Mouse (Mus musculus) heart, adult 2 months (tissue): ENCODE results near the gene Mlh3. TPM values are rescaled to one million over a fixed set of nuclear protein-coding genes. Genes with fewer than 3 reads are reported as not detected.
"Not testable (repeated sequence)": the region's sequence is repeated elsewhere in the genome, so short reads cannot be mapped to it uniquely, and the experiment has no call there.

Experiments used
- DNase-seq, 2 experiments: peaks; one replicate each; pipeline ENCODE4 v3.0.0; 2021
- H3K27ac ChIP-seq: fragments of 200-600 bp; 2 replicates; pipeline ENCODE4 v1.8.1; 2022
- H3K27me3 ChIP-seq: fragments of 200-500 bp; 2 replicates; pipeline ENCODE4 v1.6.1; 2012; ENCODE audit warnings: mild to moderate bottlenecking, low read length, inconsistent platforms, mixed read lengths; ENCODE audit not compliant: control insufficient read depth, insufficient read depth
- H3K36me3 ChIP-seq: fragments of 200-500 bp; 2 replicates; pipeline ENCODE4 v1.6.1; 2012; ENCODE audit warnings: low read length, inconsistent platforms; ENCODE audit not compliant: control insufficient read depth, insufficient read depth
- H3K4me1 ChIP-seq: fragments of 200-500 bp; 2 replicates; pipeline ENCODE4 v1.6.1; 2011; ENCODE audit warnings: low read length; ENCODE audit not compliant: control insufficient read depth, insufficient read depth
- H3K4me3 ChIP-seq: fragments of 200-600 bp; 2 replicates; pipeline ENCODE4 v1.8.1; 2022
- H3K79me2 ChIP-seq: fragments of 200-500 bp; replicated peaks from 2 replicates; pipeline ENCODE4 v1.6.1; 2012; ENCODE audit warnings: mild to moderate bottlenecking, inconsistent platforms, low read length, moderate library complexity, mixed read lengths; ENCODE audit not compliant: control insufficient read depth, insufficient read depth
- H3K9ac ChIP-seq: fragments of 200-500 bp; 2 replicates; pipeline ENCODE4 v1.6.1; 2012; ENCODE audit warnings: low read depth, mild to moderate bottlenecking, control low read depth, inconsistent platforms, low read length, mixed read lengths
- CTCF ChIP-seq: fragments of 200-600 bp; IDR thresholded peaks from 2 replicates; pipeline ENCODE4 v1.8.1; 2022; ENCODE audit warnings: antibody characterized with exemption, mild to moderate bottlenecking, moderate library complexity
- EP300 ChIP-seq: fragments of 200-500 bp; IDR thresholded peaks from 2 replicates; pipeline ENCODE4 v1.6.1; 2011; ENCODE audit warnings: low read depth, low read length, control low read depth; ENCODE audit not compliant: insufficient read depth
- POLR2A ChIP-seq: fragments of 200-500 bp; IDR thresholded peaks from 2 replicates; pipeline ENCODE4 v1.6.1; 2011; ENCODE audit warnings: mild to moderate bottlenecking, low read depth, low read length, control low read depth; ENCODE audit not compliant: insufficient read depth
- WGBS: fragments of 180-500 bp; shearing (Covaris S2); methylation state at CpG from one replicate; pipeline ENCODE4 v1.1.7; 2018; 5-methylcytosine and 5-hydroxymethylcytosine counted together
- intact Hi-C: fragments of 180-260 bp; cut with DNase I; formaldehyde crosslinking; loops from one replicate; pipeline ENCODE4 v1.15.1; 2025
- polyA plus RNA-seq: library from polyadenylated mRNA; depleted of rRNA; stranded (reverse); fragments of >200 nt; gene quantifications from 2 replicates; pipeline ENCODE4 v1.2.3, GENCODE M21; 2012
- total RNA-seq, 2 experiments: library from RNA; stranded (reverse); gene quantifications; 2 replicates each; pipeline ENCODE4 v1.2.3; 2021

Mlh3 gene
- total and polyA plus RNA-seq, 3 experiments, result 4.5 to 8.7 (median 8.2) TPM

- Histone ChIP-seq H3K27ac (no peak overlapping the region), H3K36me3 (no peaks in the 10 kb centered on the region), H3K27me3 (no peaks in the 10 kb centered on the region), H3K9ac (no peak overlapping the region), H3K4me1 (peaks cover 3% of the 10 kb centered on the region), H3K79me2 (no peaks in the 10 kb centered on the region), H3K4me3 (no peak overlapping the region)
- no peak for TF ChIP-seq EP300
- peak; percentile 54 for TF ChIP-seq CTCF
- no peak for TF ChIP-seq POLR2A
- DNase-seq, result no peak
- 37% methylated on average over 2 of the region's 5 CpGs for WGBS
- intact Hi-C loops, result loop anchor here (5.0 kb wide), 2 partner anchors 70 to 120 kb away; partner anchors contain the start of gene Eif2b2
These were observed 16.5 kb upstream of the Mlh3 start for GRCm38 (mm10) chr12:85286941-85287340.

- no peak overlapping the region for H3K4me3 ChIP-seq
These were observed 14.6 kb upstream of the Mlh3 start for GRCm38 (mm10) chr12:85284996-85285395.

GRCm38 (mm10) chr12:85284331-85284730, 13.9 kb upstream of the Mlh3 start:
- intact Hi-C loops, result no loop called here

More at GRCm38 (mm10) chr12:85284996-85285395, 14.6 kb upstream of the Mlh3 start:
- H3K9ac ChIP-seq, result no peak overlapping the region
- H3K79me2 ChIP-seq, result no peaks in the 10 kb centered on the region
- WGBS, result 82% methylated on average over 4 of the region's 4 CpGs
- no peaks in the 10 kb centered on the region for H3K27me3 ChIP-seq
- peaks cover 3% of the 10 kb centered on the region for H3K4me1 ChIP-seq
- no peaks in the 10 kb centered on the region for H3K36me3 ChIP-seq
- TF ChIP-seq POLR2A, result no peak
- TF ChIP-seq EP300, result no peak
- no peak for TF ChIP-seq CTCF
- H3K27ac ChIP-seq, result no peak overlapping the region
- intact Hi-C loops, result loop anchor here (5.0 kb wide), 2 partner anchors 68 to 118 kb away; partner anchors contain the start of gene Eif2b2
- DNase-seq, result no peak

GRCm38 (mm10) chr12:85281756-85282155, 11.4 kb upstream of the Mlh3 start:
- H3K4me3 ChIP-seq, H3K9ac ChIP-seq: not testable (repeated sequence)
- 79% methylated on average over 2 of the region's 4 CpGs for WGBS

More at GRCm38 (mm10) chr12:85284331-85284730, 13.9 kb upstream of the Mlh3 start:
- Histone ChIP-seq H3K27ac (no peak overlapping the region), H3K4me1 (peaks cover 5% of the 10 kb centered on the region), H3K27me3 (no peaks in the 10 kb centered on the region), H3K9ac (no peak overlapping the region), H3K4me3 (no peak overlapping the region), H3K79me2 (no peaks in the 10 kb centered on the region), H3K36me3 (no peaks in the 10 kb centered on the region)
- WGBS, result 66% methylated on average over 8 of the region's 8 CpGs
- TF ChIP-seq POLR2A, result no peak
- TF ChIP-seq CTCF, result no peak
- no peak for TF ChIP-seq EP300
- no peak for DNase-seq

GRCm38 (mm10) chr12:85280845-85281651, 10.6 kb upstream of the Mlh3 start:
- Histone ChIP-seq H3K27me3 (no peaks in the 10 kb centered on the region), H3K79me2 (no peaks in the 10 kb centered on the region), H3K4me1 (peaks cover 2% of the 10 kb centered on the region), H3K9ac (no peak overlapping the region), H3K4me3 (no peak overlapping the region), H3K36me3 (no peaks in the 10 kb centered on the region), H3K27ac (no peak overlapping the region)
- 65% methylated on average over 12 of the region's 12 CpGs for WGBS
- no peak for DNase-seq
- intact Hi-C loops, result no loop called here
- TF ChIP-seq EP300 (no peak), CTCF (no peak), POLR2A (no peak)

More at GRCm38 (mm10) chr12:85281756-85282155, 11.4 kb upstream of the Mlh3 start:
- H3K27ac ChIP-seq, H3K36me3 ChIP-seq, H3K27me3 ChIP-seq, DNase-seq, H3K79me2 ChIP-seq, H3K4me1 ChIP-seq, intact Hi-C loops: not testable (repeated sequence)

- intact Hi-C loops, result no loop called here
- Histone ChIP-seq H3K36me3 (no peaks in the 10 kb centered on the region), H3K27me3 (no peaks in the 10 kb centered on the region), H3K9ac (peak overlapping the region; percentile 93), H3K79me2 (no peaks in the 10 kb centered on the region), H3K27ac (peak overlapping the region; percentile 83), H3K4me3 (peak overlapping the region; percentile 88), H3K4me1 (peaks cover 2% of the 10 kb centered on the region)
- TF ChIP-seq EP300 (no peak), POLR2A (peak; percentile 75), CTCF (peak; percentile 11; the same call in 1 of the 2 replicates)
- peak; percentile 98 to 99 for DNase-seq
- WGBS, result under 1% methylated on average over 31 of the region's 31 CpGs
These were observed 9.9 kb upstream of the Mlh3 start for GRCm38 (mm10) chr12:85280105-85280844.
